Mouse (Mus musculus) left cerebral cortex, postnatal 4 days (tissue): ENCODE data around the gene Acsm3. TPM values are rescaled to one million over a fixed set of nuclear protein-coding genes. Genes with fewer than 3 reads are reported as not detected.
"Not testable (repeated sequence)": the region's sequence is repeated elsewhere in the genome, so short reads cannot be mapped to it uniquely, and the experiment has no call there.

ENCODE experiments used
- DNase-seq: peaks from one replicate; pipeline ENCODE4 v3.0.0-alpha.2; 2022
- intact Hi-C: fragments of 180-260 bp; cut with DNase I; formaldehyde crosslinking; loops from one replicate; pipeline ENCODE4 v1.15.1; 2025
- total RNA-seq, 2 experiments: library from RNA; stranded (reverse); gene quantifications; 2 replicates each; pipeline ENCODE4 v1.2.3; 2021

The Acsm3 gene
- not detected for total RNA-seq

DNA sequence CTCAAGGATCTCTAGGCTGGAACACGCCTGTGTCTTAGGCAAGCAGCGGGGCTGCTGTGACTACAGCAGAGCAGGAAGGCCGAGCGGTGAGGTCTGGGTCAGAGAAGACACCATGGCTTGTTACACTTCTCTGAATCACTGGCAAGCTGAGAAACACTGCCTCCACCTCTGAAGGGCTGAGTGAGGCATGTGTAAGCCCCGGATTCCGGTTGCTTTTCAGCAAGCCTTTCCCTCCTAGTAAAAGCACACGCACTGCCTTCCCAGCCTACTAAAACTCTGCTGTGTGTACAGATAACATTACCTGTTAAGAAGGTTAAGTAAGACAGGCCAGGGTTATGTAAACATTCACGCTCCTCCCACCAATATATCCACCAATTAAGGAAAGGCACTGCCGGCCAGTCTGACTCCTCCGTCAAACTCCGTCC is at the start of gene Acsm3:
TSS of gene Acsm3 (plus strand) at position 397 of the 425 bp plus-strand sequence.
- intact Hi-C loops: no loop called here
- DNase-seq: no peak

DNA sequence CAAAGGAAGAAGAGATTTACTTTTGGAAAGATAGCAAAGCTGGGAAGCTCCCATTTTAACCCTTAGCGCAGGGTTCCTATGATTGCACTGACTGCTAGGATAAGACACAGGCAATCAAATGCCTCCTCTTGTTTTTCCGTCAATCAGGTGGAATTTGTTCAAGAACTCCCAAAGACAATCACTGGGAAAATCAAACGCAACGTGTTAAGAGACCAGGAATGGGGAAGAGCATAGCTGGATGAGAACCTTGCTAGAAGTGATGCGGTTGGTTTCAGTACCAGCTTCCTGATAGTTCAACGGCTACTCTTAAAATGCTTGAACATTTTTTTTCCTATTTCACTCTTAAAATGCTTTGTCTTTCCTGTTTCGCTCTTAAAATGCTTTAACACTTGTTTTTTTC is 46.6 kb upstream of the Acsm3 start:
- intact Hi-C loops: no loop called here
- no peak for DNase-seq

GRCm38 (mm10) chr7:119720253-119720946 is 40.3 kb upstream of the Acsm3 start, which contains the start of gene Thumpd1:
TSS of gene Thumpd1 (minus strand) at chr7:119720798.
- DNase-seq: peak; percentile 96
- intact Hi-C loops: no loop called here

DNA sequence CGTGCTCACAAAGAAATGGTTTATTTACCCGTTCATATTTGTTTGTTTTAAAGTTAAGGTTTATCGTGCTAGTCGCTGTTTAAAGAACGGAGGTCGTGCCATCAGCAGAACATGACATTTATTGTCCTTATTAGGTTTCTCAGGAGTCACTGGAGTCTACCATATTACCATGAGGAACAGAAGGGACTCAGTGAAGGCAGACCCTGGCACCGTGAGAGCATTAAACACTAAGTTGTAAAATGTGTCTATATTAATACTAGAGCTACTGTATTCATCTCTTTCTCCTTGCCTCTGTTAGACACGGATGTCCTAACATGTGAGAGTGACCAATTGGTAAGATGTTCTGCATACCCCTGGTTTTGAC is 39.8 kb upstream of the Acsm3 start:
- DNase-seq: peak; percentile 14

GRCm38 (mm10) chr7:119727621-119728020 is 33.1 kb upstream of the Acsm3 start:
- DNase-seq: no peak
- intact Hi-C loops: no loop called here

More for the DNA sequence above, 39.8 kb upstream of the Acsm3 start:
- intact Hi-C loops: no loop called here

- DNase-seq, intact Hi-C loops: not testable (repeated sequence)
These were observed 29.5 kb upstream of the Acsm3 start for GRCm38 (mm10) chr7:119731262-119731661.

GRCm38 (mm10) chr7:119738877-119739276 is 21.8 kb upstream of the Acsm3 start:
- intact Hi-C loops: no loop called here
- DNase-seq: no peak

GRCm38 (mm10) chr7:119739798-119740468 is 20.8 kb upstream of the Acsm3 start:
- DNase-seq, intact Hi-C loops: not testable (repeated sequence)

GRCm38 (mm10) chr7:119744321-119744720 is 16.4 kb upstream of the Acsm3 start:
- intact Hi-C loops: no loop called here
- no peak for DNase-seq

DNA sequence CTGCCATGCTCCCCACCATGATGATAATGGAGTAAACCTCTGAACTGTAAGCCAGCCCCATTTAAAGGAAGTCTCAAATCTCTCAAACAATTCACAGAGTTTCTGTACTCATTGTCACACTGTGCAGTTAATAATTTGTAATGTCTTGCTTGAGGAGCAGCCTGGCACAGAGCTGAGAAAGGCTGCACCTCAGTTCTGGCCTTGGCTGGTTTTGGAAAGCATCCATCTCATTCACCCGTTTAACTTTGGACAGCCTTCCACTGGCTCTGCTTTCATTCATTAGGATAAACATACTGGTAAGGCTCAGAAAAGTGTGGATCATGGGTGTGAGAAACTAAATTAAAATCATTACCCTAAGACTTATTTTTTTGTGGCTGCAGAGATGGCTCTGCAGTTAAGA is 14.9 kb upstream of the Acsm3 start:
- DNase-seq: no peak
- intact Hi-C loops: no loop called here

DNA sequence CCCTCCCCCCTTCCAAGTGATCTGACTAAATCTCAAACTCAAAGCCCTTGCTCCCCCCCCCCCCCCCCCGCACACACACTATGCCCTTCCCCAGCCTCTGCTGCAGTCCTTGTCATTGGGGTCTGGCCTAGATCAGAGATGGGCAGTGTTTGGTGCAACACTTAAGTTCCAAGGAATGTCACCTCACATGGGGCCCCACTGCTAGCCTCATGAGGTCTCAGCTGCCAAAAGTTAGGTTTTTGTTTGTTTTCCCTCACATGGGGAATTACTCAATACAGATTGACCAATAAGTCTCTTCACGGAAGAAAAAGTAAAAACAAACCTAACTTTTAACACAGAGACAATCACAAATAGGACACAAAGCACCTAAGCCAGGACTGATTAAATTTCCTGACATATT is 12.0 kb upstream of the Acsm3 start:
- intact Hi-C loops: no loop called here
- DNase-seq: no peak

- no peak for DNase-seq
- intact Hi-C loops: no loop called here
These were observed 10.8 kb upstream of the Acsm3 start for GRCm38 (mm10) chr7:119749942-119750341.

DNA sequence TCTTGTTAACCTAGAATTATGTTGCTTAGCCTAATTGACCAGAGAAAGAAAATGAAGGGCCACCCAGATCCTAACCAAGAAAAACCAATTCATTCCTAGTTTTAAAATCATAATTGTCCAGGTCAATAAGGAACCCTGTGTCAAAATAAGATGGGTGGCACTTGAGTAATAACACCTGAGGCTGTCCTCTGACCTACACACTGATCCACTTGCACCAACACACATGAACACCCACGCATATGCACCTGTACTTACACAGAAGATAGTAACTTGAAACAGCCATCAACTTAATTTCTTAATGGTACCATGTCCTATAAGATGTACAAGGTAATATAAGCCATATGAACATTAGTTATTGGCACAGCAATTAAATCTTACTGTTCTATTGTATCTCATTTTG is 7.0 kb upstream of the Acsm3 start:
- intact Hi-C loops: no loop called here
- no peak for DNase-seq

DNA sequence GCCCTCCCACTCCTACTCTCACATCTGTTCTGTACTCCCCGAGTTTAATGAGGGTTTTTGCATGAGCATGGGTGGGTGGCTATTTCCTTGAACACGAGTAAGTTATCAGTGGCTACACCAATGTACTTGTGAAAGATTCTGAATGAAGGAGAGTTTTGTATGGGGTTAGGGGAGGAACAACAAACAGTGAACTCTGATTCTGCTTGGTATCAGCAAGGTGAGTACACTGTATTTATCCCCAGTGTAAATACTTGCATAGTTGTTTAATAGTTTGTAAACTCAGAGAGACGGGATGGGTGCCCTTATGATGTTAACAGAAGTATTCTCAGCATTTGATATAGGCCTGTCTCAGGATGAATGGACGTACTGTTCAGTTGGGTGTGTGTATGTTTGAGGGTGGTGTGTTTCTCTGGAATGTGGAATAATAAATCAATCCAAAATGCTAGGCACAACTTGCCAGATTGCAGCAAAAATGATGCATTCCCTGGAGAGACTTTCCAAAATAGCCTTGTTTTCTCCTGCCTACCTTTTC is 1.5 kb downstream of the Acsm3 start:
- no peak for DNase-seq
- intact Hi-C loops: no loop called here

GRCm38 (mm10) chr7:119764377-119764776 is 3.7 kb downstream of the Acsm3 start:
- intact Hi-C loops: no loop called here
- DNase-seq: no peak

DNA sequence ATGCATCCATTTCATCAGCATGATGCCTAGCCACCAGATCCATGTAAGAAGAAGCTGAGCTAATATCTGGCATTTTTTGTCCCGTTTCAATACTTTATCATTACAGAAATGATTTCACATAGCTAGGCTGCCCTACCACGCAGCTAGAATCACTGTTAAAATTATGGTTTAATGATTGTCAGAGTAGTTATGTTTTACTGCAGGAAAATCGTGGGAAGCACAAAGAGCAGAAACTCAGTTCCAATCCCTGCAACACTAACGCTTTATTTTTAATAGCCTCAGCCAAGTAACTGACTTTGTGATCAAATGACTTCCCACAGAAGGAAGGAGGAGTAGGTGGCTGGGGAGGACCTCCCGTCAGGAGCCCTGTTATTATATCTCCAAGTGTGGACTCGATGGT is 6.3 kb downstream of the Acsm3 start:
- intact Hi-C loops: no loop called here
- DNase-seq: no peak

GRCm38 (mm10) chr7:119769895-119770294 is 9.2 kb downstream of the Acsm3 start:
- DNase-seq: no peak
- intact Hi-C loops: no loop called here

GRCm38 (mm10) chr7:119783453-119783852 is 22.7 kb downstream of the Acsm3 start:
- intact Hi-C loops: no loop called here

GRCm38 (mm10) chr7:119784908-119785307 is 24.2 kb downstream of the Acsm3 start:
- intact Hi-C loops: no loop called here
- DNase-seq: no peak

More at GRCm38 (mm10) chr7:119783453-119783852, 22.7 kb downstream of the Acsm3 start:
- no peak for DNase-seq

DNA sequence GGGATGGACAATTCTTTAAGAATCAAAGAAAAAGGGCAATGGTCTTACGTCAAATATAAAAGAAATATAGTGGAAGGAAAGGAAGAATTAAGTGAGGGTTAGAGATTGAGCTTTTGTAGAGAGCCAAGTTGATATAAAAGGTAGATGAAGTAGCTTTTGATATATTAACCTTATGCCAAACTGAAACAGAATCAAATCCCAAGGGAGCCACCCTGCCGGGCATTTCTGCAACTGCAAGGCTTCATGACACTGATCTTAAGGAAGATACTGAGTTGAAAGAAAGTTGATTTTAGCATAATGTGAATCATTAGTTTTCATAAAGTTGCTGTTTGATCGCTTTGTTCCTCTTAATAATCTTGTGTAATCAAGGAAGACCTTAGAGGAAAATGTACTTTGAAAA is 28.3 kb downstream of the Acsm3 start:
- no peak for DNase-seq
- intact Hi-C loops: no loop called here

DNA sequence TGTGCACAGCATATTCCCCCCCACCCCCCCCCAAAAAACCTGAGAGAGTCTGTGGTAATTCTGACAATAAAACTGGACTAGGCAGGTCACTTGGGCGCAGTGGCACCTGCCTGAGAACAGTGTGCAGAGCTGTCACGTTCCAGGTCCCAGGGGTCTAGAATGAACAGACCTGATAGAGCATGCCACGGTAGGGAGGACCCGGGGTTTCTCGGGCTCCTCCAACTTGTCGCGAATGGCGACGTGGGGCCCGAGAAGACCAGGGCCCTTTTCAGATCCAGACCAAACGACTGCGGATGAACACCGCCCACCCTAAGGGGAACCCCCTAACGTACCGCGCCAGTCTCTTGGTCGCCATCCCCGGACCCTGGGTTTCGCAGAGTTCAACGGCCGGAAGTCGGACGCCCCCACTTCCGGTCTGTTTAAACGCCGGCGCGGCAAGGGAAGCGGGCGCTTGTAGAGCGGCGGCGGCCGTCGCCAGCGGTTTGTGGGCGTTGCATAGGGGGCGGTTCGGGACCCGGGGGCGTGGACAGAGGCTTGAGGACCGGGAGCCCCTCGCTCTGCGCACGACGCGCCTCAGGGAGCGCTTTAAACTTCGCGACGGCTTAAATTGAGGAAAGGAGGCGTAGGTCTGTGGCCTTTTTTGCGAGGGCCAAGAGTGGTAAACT is 33.0 kb downstream of the Acsm3 start, which contains the start of the genes Rexo5 and Eri2:
TSS of gene Rexo5 (plus strand) at position 421 of the 665 bp plus-strand sequence.
TSS of gene Eri2 (minus strand) at position 473 of the 665 bp plus-strand sequence.
- intact Hi-C loops: no loop called here

More for the DNA sequence above, 33.0 kb downstream of the Acsm3 start, which contains the start of the genes Rexo5 and Eri2:
- DNase-seq: peak; percentile 90
